Mouse (Mus musculus) brain, adult 2 months (tissue): Measurements from ENCODE around the gene Wwc2.

Experiments used
- DNase-seq: peaks from one replicate; pipeline ENCODE4 v3.0.0; 2011; ENCODE audit warnings: low read depth, low spot score

The Wwc2 gene

DNA sequence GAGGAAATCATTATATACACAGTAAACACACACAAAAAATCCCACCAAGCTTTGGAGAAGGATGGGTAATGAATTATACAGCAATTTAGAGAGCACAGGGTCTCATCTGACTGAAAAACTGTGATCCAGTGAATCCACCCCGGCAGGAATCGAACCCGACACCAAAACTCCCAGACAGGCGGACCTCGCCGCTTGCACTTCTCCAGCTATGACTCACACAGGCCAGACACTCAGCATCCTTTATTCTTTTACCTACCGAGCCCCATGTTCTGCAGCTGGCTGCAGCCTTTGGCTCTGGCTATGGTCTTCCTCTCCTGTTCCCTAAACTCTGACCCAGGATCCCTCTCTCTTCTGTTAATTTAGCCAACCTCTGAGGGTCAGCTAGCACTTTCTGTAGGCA, 85.5 kb downstream of the Wwc2 start:
- no peak for DNase-seq

DNA sequence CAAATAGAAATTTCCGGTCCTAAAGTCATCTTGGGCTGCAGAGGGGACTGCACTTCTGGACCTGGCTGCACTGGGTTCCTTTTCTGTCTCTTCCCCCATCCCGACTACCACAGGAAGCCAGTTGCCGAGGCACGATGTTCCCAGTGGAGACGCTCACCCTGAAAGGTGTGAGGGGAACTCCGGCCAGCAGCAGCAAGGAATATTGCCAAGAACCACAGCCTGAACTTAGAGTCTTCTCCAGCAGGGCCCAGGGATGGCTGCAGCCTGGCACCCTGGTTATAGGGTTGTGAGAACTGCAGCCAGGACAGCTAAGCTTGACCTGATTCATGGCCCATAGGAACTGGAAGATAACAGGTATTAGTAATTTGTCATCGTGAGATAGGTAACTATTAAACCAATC, 86.7 kb downstream of the Wwc2 start:
- DNase-seq: no peak

DNA sequence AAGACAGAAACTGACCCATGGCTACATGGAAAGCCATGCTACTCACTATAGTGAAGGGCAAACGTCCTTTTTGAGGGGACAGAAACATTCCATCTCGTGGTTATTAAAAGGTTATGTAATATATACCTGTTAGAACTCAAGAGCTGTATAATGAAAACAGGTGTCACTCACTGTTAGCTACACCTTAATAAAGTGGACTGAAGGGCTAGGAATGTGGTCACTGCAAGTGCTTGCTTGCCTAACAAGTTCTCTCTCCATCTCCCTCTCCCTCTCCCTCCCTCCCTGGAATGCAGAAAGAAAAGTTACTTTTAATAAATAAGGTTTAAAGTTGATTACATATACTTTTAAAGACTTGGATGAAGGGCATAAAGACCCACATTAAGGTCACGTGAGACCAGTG, 88.0 kb downstream of the Wwc2 start:
- no peak for DNase-seq

DNA sequence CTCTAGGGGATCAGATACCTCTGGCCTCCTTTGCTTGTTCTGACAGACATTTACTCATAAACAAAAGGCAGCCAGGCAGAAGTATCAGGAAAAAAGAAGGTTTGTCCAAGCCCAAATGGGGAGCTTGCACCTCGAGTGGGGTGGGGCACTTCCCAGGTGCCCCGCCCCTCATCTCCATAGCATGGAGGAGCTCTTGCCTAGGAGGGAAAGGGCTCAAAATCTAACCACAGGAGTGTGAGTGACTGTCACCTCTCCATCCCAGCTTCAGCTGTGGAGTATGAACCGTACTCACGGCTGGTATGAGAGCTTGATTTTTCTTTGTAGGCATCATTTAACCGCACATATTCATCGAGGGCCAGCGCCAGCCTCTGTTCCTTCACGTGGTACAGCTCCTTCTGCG, 90.4 kb downstream of the Wwc2 start:
- DNase-seq: no peak

DNA sequence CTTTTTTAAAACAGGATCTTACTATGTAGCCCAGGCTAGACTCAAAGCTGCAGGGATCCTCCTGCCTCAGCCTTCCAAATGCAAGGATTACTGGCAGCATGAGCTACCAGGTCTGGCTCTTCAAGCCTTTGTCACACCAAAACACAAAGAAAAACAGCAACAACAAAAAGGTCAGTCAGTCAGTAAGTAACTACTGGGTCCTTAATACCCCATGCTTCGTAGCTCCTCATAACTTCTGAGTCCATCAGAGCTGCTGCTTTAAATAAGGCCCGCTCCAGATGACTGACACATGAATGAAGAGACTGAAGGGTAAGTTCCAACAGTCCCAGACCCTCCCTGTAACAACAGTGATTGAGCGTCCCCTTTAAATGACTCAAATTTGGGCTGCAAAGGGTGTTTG, 90.8 kb downstream of the Wwc2 start:
- DNase-seq: no peak

DNA sequence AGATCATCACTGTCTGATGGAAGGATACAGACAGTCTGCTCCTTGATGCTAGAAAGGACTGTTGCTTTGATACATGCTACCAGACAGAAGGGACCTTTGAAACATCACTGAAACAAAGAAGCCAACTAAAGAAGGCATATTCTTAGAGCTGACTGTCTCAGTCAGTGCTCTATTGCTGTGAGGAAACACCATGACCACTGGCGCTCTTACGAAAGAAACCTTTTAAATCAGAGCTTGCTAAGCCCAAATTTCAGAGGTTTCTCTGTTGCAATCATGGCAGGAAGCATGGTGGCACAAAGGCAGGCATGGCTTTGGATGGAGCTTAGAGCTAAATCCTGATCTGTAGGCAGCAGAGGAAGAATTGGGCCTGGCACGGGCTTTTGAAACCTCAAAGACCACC, 98.3 kb downstream of the Wwc2 start:
- no peak for DNase-seq

DNA sequence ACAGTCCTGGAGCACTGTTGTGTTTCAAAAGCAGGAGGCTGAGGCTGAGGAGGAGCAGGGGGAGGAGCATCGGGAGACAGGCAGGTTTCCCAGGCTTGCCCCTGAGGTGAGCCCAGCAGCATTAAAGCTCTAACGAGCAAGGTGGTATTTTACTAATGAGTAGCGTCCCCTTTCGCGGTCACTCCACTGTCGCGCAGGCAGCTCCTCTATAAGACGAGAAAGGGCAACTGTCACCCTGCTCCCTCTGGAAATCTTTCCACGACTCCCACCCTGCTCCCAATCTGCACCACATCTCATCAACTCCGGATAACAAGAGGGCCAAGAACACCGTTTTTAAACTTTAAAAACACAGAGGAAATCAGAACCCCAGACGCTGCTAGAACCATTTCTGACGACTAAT, 99.1 kb downstream of the Wwc2 start:
- DNase-seq: no peak

DNA sequence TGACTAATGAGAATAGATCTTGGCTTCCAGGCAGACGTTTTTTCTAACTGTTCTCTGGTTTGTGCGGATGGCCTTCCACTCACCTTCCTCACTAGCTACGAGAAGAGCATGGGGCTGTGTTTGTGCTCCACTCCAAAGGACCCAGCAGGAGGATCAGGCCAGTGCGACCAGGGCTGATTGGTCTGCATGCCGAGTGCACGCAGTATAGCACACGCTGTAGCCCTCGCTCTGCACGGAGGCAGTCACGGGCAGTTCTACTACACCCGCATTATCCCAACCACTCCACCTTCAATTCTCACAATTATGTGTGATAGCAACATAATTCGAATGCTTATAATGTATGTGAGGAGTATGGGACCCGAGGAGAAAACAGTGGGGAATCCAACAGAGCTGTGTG, 99.9 kb downstream of the Wwc2 start:
- no peak for DNase-seq

DNA sequence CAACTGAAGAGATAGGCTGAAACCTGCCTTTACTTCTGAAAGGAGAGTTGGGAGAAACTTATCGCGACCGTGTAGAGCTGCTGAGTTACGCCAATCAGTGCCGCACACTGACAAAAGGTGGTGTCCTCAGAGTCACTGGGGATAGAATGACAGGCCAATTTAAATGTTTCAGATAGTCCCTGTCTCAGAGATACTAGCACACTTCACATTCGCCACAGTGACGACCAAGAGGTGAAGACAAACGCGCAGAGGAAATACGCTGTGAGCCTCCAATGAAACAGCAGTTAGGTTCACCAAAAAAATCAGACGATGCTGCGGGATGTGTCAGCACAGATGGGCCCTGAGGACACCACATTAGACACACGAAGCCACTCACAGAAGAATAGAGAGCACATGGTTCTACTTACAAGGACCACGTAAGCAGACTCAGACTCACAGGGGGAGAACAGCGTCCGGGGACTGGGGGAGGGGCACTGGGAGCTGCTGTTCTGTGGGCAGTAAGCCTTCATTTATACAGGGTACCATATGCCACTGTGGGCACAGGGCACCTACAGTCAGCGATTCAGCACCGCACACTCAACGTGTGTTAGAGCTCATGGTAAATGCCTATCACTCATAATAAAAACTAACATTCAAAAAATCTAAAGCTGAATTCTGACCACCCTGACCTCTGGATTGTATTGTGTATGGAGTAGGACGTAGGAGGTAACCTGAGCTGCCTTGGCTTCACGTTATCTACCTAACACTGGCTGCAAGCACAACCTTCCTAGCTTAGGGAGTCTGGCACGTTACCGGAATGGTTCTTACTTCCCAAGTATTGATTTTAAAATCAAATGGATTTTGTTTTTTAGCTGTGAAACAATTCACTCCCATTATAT, 100.5 kb downstream of the Wwc2 start:
- peak; percentile 34 for DNase-seq

DNA sequence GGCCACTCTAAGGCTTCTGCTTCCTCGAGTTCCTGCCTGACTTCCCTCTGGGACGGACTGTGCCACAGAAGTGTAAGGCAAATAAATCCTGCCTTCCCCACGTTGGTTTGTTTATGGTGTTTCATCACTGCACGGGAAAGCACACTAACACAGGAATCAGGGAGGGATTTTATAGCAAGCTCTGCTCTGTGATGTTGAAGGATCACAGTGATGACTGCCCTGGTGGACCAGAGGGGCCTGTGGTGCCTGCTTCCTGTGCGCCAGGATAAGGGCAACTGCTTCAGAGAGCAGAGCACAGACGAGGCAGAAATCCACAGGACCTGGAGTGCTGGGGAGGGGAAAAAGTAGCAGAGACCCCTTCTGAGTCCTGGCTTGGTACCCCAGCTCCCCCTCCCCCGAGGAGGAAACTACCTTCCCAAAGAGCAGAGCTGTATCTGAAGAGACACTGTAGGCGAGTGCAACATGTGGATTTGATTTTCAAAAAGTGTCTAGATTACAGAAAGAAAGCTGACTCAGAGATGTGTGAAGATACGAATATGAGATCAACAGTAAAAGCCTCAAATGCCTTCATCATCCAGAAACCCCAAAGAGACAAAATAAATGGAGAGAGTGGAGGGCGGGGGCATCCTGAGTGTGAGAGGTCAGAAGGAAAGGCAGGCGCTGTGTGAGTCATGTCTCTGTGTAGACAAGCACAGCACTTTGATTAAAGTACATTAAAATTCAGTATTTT, 101.7 kb downstream of the Wwc2 start:
- DNase-seq: no peak

DNA sequence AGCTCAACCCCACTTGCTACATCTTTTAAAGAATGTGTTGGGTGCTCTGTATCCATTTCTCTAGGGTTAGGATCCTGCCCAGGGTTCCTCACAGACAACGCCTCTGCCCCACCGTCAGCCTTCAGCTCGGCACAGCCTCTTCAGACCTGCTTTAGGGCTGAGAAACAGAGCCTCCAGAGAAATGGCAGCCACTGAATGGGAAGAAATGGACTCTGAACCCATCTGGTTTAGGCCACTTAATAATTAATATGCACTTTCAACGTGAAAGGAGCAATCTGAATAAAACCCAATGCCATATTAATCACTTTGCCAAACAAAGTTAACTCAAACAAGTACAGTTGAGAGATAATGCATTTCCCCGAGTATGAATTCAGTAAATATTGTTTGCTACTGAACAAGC, 106.4 kb downstream of the Wwc2 start:
- no peak for DNase-seq

DNA sequence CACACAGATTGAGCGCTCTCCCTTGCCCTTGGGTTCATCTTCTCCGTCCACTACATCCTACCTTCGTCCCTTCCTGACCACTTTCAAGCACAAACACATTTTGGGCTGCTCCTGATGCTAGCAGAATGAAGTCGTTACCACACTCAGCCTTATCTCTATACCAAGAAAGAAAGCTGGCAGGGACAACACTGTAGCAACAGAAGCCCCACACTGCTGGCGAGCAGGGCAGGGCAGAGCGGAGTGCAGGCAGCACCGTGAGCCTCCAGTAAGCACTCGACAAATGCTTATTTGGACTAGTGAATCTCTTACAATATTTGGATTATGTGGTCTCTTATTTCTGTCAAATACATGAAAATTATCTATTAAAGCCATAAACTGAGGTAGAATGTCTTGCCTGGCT, 107.0 kb downstream of the Wwc2 start:
- no peak for DNase-seq

DNA sequence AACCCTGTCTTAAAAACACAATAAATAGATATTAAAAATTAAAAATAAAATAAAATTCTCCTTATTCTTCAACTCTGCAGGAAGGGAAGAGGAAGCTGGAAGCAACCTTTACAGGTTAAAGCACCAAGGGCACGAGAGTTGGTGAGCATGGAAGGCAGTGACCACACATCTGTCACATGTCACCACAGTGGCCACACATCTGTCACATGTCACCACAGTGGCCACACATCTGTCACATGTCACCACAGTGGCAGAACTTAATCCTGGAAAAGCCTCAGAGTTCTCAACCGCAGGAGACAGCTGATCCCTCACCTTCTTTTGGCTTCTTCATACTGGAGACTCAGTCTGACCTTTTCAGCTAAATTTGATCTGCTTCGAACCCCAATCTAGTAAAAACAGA, 112.2 kb downstream of the Wwc2 start:
- DNase-seq: no peak

DNA sequence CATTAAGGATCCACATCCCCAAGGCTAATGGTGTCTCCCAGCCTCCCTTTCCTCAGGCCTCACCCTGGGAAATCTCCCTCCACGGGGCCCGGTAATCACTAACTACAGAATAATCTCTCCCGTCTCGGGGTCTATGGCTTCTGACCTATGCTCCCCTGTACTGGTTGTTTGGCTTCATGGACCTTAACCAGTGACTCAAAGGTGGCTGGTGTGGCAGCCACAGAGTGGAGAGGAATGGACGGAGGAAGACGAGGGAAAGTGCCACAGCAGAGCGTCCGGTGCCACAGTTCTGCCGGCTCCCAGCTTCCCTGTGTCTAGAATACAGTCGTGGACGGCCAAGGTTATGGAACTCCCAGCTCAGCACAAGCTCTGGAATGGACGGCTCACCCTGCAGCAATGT, 114.9 kb downstream of the Wwc2 start:
- no peak for DNase-seq

DNA sequence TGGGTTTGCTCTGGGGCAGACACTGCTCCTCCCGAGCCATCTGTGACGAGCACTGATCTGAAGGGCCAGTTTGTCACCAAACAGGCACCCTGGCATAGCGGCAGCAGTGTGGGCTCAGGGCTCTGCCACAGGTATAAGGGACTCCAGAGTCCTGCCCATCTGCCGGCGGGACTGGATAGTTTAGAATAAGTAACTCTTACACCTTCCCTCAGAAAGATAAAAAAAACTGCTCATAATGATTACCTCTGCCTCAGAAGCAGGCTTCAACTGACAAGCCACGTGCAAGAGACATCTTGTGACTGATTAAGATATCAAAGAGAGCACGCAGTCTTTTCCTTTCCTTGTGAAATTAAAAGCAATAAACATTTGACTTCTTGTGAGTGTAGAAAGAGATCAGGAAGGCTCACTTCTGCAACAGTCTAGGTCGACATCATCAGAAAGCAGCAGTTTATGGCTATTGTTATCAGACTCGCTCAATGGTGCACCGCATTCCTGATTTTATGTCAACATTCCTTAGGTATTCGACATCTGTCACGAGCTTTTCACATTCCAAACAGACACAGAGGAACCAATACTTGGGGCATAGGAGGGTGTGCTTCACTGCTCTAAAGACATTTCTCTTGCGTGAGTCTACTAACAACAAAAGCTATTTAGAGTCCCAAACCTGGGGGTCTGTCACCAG, 116.1 kb downstream of the Wwc2 start:
- no peak for DNase-seq

DNA sequence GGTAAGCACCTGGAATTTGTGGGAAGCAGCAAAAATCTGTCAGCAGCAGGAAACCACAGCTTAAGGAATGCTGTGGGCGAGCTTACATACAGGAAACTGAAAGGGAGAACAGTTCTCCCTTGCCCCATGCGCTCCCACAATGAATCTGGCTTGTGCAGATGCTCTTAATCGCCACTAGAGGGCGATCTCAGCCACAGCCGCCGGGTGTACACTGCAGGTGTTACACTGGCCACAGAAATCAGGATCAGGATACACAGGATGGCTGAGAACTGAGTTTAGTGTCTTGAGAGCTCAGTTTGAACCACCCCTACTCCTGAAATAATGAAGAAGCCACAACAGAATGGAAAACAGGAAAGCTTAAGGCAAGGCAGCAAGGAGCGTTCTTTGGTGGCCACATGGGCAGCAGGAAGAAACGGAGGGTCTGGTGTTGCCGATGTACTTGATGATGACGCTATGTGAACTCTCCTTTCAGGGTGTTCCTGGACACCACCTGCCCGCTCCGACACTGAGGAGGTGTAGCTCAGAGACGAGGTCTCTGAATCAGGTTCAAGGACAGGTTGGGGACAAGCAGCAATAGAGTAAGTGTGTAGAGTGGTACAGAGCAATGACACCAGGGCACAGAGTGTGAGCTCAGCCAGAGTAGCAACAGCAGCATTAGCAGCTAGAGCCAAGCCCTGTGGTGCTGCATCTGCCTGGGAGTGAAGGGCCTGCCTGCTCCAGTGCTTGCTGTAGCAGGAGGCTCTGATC, 118.2 kb downstream of the Wwc2 start:
- peak; percentile 63 for DNase-seq

DNA sequence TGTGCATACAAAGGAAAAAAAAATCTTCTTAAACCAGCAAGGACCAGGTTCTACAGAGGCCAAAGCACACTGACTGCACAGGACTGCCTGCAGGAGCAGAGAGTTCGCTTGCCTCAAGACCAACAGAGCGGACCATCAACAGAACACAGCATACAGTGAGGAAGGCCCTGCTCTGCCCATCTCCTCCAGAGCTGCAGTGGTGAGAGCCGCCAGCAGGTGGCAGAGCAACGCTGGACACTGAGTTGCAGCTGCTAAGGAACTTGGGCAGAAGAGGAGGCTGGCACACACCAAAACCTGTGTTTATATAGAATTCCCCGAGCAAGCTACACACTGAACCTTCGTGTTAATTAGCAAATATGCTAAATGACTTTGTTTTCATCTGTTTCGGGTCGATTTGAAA, 123.7 kb downstream of the Wwc2 start:
- peak; percentile 86 for DNase-seq

DNA sequence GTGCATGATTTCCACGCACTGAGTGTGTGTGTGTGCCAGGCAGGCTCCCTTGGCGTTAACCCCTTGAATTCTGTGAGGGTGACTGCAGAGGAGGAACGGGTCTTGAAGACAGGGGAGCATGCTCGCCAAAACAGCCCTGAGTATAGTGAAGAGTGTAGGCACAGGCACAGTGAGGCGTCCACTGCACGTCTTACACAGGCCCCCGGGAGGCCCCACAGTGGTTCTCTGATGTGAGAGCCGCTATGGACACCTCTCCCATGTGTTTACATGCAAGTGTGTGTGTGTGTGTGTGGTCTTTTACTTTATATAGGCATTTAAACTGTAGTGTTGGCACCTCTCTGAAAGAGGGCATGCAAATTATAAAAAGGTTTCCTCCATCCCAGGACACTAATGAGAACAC, 124.2 kb downstream of the Wwc2 start:
- DNase-seq: no peak

DNA sequence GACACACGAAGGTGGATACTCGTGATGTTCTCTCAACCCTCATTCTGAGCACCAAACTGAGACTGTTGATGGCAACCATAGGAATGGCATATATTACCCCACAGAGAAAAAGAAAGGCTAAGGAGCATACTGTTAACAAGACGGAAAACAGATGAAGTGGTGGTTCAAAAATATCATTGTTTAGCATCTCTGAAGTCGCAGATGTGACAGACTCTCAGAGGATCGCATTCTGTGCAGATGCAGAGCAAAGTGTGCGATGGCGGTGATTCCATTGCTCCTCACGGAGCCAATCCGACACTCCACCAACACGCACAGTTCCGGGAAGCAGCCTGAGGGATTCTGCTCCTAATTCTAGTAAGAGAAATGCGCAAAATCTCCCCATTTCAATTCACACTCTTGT, 131.5 kb downstream of the Wwc2 start:
- peak; percentile 74 for DNase-seq

DNA sequence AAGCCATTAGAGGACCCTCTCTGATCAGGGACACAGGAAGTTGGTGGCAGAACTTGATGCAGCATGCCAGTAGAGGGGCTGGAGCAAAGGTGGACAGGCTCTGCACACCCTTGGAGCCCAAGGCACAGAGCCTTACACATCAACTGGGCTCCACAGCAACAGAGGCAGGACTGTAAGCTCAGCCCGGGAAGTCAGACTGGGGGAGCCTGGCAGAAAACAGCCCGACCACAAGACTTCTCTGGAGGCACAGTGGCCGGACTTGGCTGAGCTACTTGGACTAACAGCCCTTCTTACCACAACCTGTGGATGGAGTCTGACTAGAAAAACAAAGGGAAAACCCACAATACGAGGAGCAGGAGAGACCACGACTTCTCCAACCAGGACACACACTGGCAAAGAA, 137.4 kb downstream of the Wwc2 start:
- DNase-seq: no peak

DNA sequence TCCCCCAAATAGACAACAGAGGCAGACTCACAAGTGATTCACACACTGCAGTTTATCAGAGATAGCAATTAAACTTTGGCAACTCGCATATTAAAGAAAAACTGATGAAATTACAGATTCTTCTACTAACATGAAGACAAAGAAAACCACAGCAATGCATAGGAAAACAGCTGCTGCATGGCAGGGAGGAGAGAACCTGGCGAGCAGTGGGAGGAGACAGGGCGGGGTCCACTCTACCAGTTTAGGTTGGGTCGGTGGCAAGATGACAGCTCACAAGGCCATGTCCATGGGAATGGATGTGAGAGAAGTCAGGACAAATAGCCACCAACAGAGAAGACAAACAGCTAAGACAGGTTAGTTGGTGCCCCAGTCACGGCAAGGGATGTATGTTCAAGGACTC, 138.0 kb downstream of the Wwc2 start:
- no peak for DNase-seq
